Mouse (Mus musculus): ENCODE results near the gene BC052040. TPM values are rescaled to one million over a fixed set of nuclear protein-coding genes. Genes with fewer than 3 reads are reported as not detected.

The BC052040 gene
- polyA plus RNA-seq (2015; fragmentation: Nextera tagmentation; extraction: Ambion mirVana), result 8.2 and 8.8 TPM in 2 replicates

- under 1% methylated on average over 41 of the region's 41 CpGs for WGBS
- H3K4me1 ChIP-seq (replicated peaks; ENCODE audit: insufficient read depth, low read length), result peaks cover 8% of the 10 kb centered on the region; the same call in 1 of the 2 replicates
- H3K27ac ChIP-seq, result peak within 1 kb of the TSS; percentile 75
- no peaks in the 10 kb centered on the region for H3K27me3 ChIP-seq (ENCODE audit: insufficient read depth, low read length)
- H3K9me3 ChIP-seq (replicated peaks; ENCODE audit: low read length), result no peaks in the 10 kb centered on the region
- H3K4me2 ChIP-seq (ENCODE audit: low read length), result peak within 1 kb of the TSS; percentile 64
- peak; percentile 42 for TF ChIP-seq CTCF (IDR thresholded peaks at IDR 0.05; ENCODE audit: low read depth)
- H3K9ac ChIP-seq (ENCODE audit: low read depth, low read length), result peak within 1 kb of the TSS; percentile 69
- ATAC-seq (replicated peaks; ENCODE audit: low FRiP score, low read depth) (peak; percentile 96), DNase-seq (ENCODE audit: low spot score) (peak; percentile 95)
- no peaks in the 10 kb centered on the region for H3K36me3 ChIP-seq (ENCODE audit: insufficient read depth, low read length)
- peak within 1 kb of the TSS; percentile 68 for H3K4me3 ChIP-seq (replicated peaks; ENCODE audit: low read depth, low read length)
Measured at GRCm38 (mm10) chr2:115581241-115581988, at the start of gene BC052040. TSS of gene BC052040 (plus strand) at chr2:115581716.

DNA sequence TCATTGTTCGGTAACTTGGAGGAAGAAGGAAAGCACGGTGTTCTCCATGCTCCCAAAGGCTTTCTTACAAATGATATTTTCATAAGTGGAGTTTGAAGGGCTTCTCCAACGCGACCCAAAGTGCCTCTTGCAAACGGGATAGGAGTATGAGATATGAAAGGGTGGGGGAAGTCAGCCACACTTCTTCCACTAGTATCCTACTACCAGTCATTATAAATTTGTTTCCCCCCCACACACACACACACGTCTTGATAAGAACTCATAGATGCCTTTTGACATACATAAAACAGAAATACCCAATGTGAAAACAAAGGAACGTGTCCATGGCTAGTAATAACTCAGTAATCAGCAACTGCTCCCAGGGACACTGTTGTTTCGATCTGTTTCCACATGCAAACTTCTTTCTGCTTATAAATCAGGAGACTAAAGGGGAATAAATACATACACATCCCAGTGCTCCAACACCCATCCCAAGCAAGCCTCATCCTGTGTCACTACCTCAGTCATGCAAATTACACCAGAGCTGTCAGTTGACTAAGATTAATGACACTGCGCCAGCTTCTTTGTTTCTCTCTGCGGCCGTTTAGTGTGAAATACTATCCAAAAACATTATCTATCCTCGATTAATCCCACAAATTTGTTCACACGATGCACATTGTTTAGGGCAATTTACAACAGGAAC, 43.4 kb upstream of the BC052040 start:
- ATAC-seq (replicated peaks; ENCODE audit: low FRiP score, low read depth), result no peak; the same call in 1 of the 2 replicates
- H3K27ac ChIP-seq, result no peak overlapping the region

GRCm38 (mm10) chr2:115538691-115539283, 42.7 kb upstream of the BC052040 start:
- WGBS, result 34% methylated on average over 5 of the region's 5 CpGs
- no peak for TF ChIP-seq CTCF (IDR thresholded peaks at IDR 0.05; ENCODE audit: low read depth)
- Histone ChIP-seq H3K9me3 (replicated peaks; ENCODE audit: low read length) (no peaks in the 10 kb centered on the region), H3K4me2 (ENCODE audit: low read length) (no peak overlapping the region), H3K27me3 (ENCODE audit: insufficient read depth, low read length) (no peaks in the 10 kb centered on the region), H3K4me3 (replicated peaks; ENCODE audit: low read depth, low read length) (no peak overlapping the region), H3K27ac (no peak overlapping the region), H3K9ac (ENCODE audit: low read depth, low read length) (no peak overlapping the region), H3K4me1 (replicated peaks; ENCODE audit: insufficient read depth, low read length) (peaks cover 6% of the 10 kb centered on the region; the same call in 1 of the 2 replicates), H3K36me3 (ENCODE audit: insufficient read depth, low read length) (no peaks in the 10 kb centered on the region)
- DNase-seq (ENCODE audit: low spot score), result no peak
- no peak for ATAC-seq (replicated peaks; ENCODE audit: low FRiP score, low read depth)

More for the DNA sequence above, 43.4 kb upstream of the BC052040 start:
- no peak for TF ChIP-seq CTCF (IDR thresholded peaks at IDR 0.05; ENCODE audit: low read depth)
- H3K9me3 ChIP-seq (replicated peaks; ENCODE audit: low read length), result no peaks in the 10 kb centered on the region
- H3K36me3 ChIP-seq (ENCODE audit: insufficient read depth, low read length), result no peaks in the 10 kb centered on the region
- H3K9ac ChIP-seq (ENCODE audit: low read depth, low read length), result no peak overlapping the region
- no peak overlapping the region for H3K4me3 ChIP-seq (replicated peaks; ENCODE audit: low read depth, low read length)
- peaks cover 6% of the 10 kb centered on the region; the same call in 1 of the 2 replicates for H3K4me1 ChIP-seq (replicated peaks; ENCODE audit: insufficient read depth, low read length)
- 29% methylated on average over 13 of the region's 13 CpGs for WGBS
- peak; percentile 71 for DNase-seq (ENCODE audit: low spot score)
- H3K4me2 ChIP-seq (ENCODE audit: low read length), result no peak overlapping the region
- no peaks in the 10 kb centered on the region for H3K27me3 ChIP-seq (ENCODE audit: insufficient read depth, low read length)

DNA sequence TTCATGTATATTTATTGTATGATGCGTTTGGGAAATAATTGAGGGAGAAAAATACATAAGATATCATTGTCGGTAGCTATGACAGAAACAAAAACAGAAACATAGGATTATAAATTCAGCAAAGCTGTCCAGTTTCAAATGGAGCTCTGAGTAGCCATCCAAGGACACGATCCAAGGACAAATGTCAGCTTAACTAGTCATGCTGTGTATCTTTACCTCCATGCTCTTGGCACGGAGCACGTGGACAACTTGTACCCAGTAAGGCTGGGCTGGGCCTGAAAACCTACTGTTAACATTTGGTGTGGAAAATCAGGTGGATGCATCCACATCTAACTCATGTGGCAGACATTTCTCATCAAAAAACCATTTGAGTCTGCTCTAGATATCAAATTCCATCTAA, 41.8 kb upstream of the BC052040 start:
- no peak for TF ChIP-seq CTCF (IDR thresholded peaks at IDR 0.05; ENCODE audit: low read depth)
- WGBS, result 83% methylated on average over 5 of the region's 5 CpGs

DNA sequence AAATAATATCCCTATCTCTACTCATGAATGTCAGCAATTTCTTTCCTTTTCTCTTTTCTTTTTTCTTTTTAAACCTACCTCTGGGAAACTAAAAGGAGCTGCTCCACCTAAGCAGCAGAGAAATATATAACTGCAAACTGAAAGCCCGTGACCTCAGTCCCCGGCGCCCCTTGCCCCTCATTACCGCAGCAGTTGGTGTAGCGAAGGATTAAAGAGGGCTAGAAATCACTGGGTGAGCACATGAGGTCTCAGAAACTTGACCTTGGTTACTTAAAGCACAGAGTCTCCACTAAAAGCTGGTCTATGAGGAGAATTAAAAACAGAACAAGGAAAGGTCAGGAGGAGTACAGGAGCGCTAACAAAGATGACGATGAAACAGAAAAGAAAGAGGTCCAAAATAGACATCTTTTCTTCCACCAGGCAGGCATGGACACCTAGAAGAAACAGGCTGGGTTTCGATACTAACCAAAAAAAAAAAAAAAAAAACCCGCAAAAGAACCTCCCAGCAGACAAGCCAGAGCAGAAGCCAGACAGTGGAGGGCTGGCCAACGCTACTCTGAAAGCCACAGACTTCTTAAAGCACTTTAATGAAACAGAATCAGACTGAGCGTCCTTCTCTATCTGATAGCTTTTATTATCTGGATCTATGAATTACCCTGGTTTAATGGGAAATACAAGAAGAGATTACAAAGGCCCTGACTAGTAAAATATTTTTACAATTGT, 39.0 kb upstream of the BC052040 start:
- 29% methylated on average over 11 of the region's 11 CpGs for WGBS
- Histone ChIP-seq H3K4me1 (replicated peaks; ENCODE audit: insufficient read depth, low read length) (peaks cover 6% of the 10 kb centered on the region; the same call in 1 of the 2 replicates), H3K9ac (ENCODE audit: low read depth, low read length) (no peak overlapping the region), H3K4me2 (ENCODE audit: low read length) (peak overlapping the region; percentile 27; the same call in 1 of the 2 replicates), H3K27me3 (ENCODE audit: insufficient read depth, low read length) (no peaks in the 10 kb centered on the region), H3K4me3 (replicated peaks; ENCODE audit: low read depth, low read length) (no peak overlapping the region), H3K27ac (no peak overlapping the region), H3K9me3 (replicated peaks; ENCODE audit: low read length) (no peaks in the 10 kb centered on the region), H3K36me3 (ENCODE audit: insufficient read depth, low read length) (no peaks in the 10 kb centered on the region)
- DNase-seq (ENCODE audit: low spot score) (peak; percentile 64), ATAC-seq (replicated peaks; ENCODE audit: low FRiP score, low read depth) (no peak)
- no peak for TF ChIP-seq CTCF (IDR thresholded peaks at IDR 0.05; ENCODE audit: low read depth)

More for the DNA sequence above, 41.8 kb upstream of the BC052040 start:
- ATAC-seq (replicated peaks; ENCODE audit: low FRiP score, low read depth) (no peak), DNase-seq (ENCODE audit: low spot score) (no peak)
- Histone ChIP-seq H3K36me3 (ENCODE audit: insufficient read depth, low read length) (no peaks in the 10 kb centered on the region), H3K4me2 (ENCODE audit: low read length) (no peak overlapping the region), H3K27ac (no peak overlapping the region), H3K4me1 (replicated peaks; ENCODE audit: insufficient read depth, low read length) (peaks cover 6% of the 10 kb centered on the region; the same call in 1 of the 2 replicates), H3K4me3 (replicated peaks; ENCODE audit: low read depth, low read length) (no peak overlapping the region), H3K27me3 (ENCODE audit: insufficient read depth, low read length) (no peaks in the 10 kb centered on the region), H3K9ac (ENCODE audit: low read depth, low read length) (no peak overlapping the region), H3K9me3 (replicated peaks; ENCODE audit: low read length) (no peaks in the 10 kb centered on the region)
